Mouse (Mus musculus): ENCODE data around the gene Tsr2. TPM values are rescaled to one million over a fixed set of nuclear protein-coding genes. Genes with fewer than 3 reads are reported as not detected.

Gene Tsr2
- polyA plus RNA-seq (2014; fragmentation: Illumina TruSeq; extraction: RNeasy Lipid Tissue Mini Kit (QIAGEN cat#74804); ENCODE audit: insufficient read depth, low read depth, low replicate concordance), result 21.1 TPM

GRCm38 (mm10) chrX:151096171-151097058 is at the start of gene Tsr2:
Gene Tsr2 (minus strand): TSS chrX:151096543.

DNA sequence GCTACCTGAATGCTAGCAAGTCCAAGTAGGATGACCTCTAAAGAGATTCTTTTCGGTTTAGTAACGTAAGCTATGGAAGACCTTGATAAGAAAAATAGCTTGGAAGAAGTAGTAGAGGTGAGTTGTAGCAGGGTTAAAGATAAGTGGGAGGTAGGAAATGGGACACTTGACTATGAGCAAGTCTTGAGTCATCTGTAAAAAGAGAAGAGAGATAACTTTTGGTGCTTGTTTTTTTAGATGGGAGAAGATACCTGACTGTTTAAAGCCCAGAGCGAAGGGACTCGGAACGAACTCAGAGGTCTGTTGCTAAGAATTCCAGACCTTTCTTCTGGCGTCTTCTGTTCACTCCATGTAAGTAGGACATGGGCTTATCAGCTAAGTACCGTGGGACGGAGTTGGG is 50.5 kb downstream of the Tsr2 start, which contains the start of gene Fgd1:
Fgd1 (plus strand) TSS at position 301 of the 400 bp plus-strand sequence.

Other genes with a start within 250 kb of the Tsr2 start
- 7.7 TPM for gene Gnl3l, start 79.2 kb downstream of the Tsr2 start, polyA plus RNA-seq (2014; fragmentation: Illumina TruSeq; extraction: RNeasy Lipid Tissue Mini Kit (QIAGEN cat#74804); ENCODE audit: insufficient read depth, low read depth, low replicate concordance)
- 2.5 TPM for gene Fgd1, start 50.4 kb downstream of the Tsr2 start, polyA plus RNA-seq (2014; fragmentation: Illumina TruSeq; extraction: RNeasy Lipid Tissue Mini Kit (QIAGEN cat#74804); ENCODE audit: insufficient read depth, low read depth, low replicate concordance)
- gene Wnk3, start 101.5 kb upstream of the Tsr2 start, polyA plus RNA-seq (2014; fragmentation: Illumina TruSeq; extraction: RNeasy Lipid Tissue Mini Kit (QIAGEN cat#74804); ENCODE audit: insufficient read depth, low read depth, low replicate concordance), result not detected
- gene Fam120c, start 247.6 kb upstream of the Tsr2 start, polyA plus RNA-seq (2014; fragmentation: Illumina TruSeq; extraction: RNeasy Lipid Tissue Mini Kit (QIAGEN cat#74804); ENCODE audit: insufficient read depth, low read depth, low replicate concordance), result 0.87 TPM